Mouse (Mus musculus): ENCODE data around the gene Hoxd11. TPM values are rescaled to one million over a fixed set of nuclear protein-coding genes. Genes with fewer than 3 reads are reported as not detected.

The Hoxd11 gene
- polyA plus RNA-seq, 1 experiment, result not detected

DNA sequence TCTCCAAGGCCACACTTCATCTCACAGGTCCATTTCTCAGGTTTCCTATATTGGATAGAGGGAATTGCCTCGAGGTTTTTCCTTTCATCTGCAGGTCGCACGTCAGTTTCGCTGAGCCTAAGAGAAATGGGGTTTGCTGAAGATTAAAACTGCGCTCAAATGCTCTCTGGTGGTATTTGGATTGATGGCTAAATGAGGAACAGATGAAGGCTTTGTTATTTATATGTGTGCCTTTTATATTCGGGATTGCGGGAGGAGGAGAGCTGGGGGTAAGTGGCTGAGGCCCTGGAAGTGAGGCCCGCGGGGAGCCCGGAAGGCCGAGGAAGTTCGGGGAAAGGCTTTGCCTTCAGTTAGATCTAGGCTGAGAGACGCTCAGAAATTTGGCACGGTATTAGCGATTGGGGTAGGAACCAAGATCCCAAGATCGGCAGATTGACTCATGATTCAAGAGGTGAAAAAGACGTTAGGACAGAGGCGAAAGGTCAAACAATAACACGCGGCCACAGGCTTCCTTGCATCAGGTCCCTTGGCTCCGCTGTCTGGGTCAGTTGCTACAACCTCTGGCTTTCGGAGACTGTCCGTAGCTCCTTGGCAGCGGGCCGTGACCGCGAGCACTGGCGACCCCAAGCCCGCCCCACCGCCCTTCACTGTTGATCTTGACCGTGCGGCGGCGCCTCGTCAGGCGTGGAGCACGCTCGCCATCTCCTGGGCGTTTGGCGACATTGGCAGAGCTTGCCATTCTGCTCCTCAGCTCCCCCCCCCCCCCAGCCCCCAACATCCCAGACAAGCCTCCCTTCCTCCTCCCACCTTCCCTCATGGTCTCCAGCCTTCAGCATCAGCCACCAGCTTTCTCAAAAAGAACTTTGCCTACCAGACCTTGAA, 6.6 kb upstream of the Hoxd11 start:
- Histone ChIP-seq H3K27ac (ENCODE audit: insufficient read depth, low read length) (no peak overlapping the region), H3K9me3 (replicated peaks; ENCODE audit: control insufficient read depth, insufficient read depth, low read length, poor library complexity, severe bottlenecking) (no peaks in the 10 kb centered on the region), H3K36me3 (ENCODE audit: control insufficient read depth, insufficient read depth, low read length, poor library complexity, severe bottlenecking) (no peaks in the 10 kb centered on the region), H3K9ac (ENCODE audit: low read depth, poor library complexity, severe bottlenecking) (0 out of 2 replicates have a peak overlapping the region, but pooled peaks have one; percentile 33), H3K4me1 (ENCODE audit: control insufficient read depth, insufficient read depth, low read length) (peaks cover 2% of the 10 kb centered on the region), H3K27me3 (ENCODE audit: control insufficient read depth, insufficient read depth, low read length, poor library complexity, severe bottlenecking) (peaks cover 58% of the 10 kb centered on the region), H3K4me3 (ENCODE audit: low read depth, low read length) (peak overlapping the region; percentile 72)
- no peak for TF ChIP-seq EP300 (IDR thresholded peaks at IDR 0.05; ENCODE audit: insufficient read depth, low read depth, low read length)
- TF ChIP-seq CTCF (IDR thresholded peaks at IDR 0.05; ENCODE audit: low read depth, low read length), result peak; percentile 74

DNA sequence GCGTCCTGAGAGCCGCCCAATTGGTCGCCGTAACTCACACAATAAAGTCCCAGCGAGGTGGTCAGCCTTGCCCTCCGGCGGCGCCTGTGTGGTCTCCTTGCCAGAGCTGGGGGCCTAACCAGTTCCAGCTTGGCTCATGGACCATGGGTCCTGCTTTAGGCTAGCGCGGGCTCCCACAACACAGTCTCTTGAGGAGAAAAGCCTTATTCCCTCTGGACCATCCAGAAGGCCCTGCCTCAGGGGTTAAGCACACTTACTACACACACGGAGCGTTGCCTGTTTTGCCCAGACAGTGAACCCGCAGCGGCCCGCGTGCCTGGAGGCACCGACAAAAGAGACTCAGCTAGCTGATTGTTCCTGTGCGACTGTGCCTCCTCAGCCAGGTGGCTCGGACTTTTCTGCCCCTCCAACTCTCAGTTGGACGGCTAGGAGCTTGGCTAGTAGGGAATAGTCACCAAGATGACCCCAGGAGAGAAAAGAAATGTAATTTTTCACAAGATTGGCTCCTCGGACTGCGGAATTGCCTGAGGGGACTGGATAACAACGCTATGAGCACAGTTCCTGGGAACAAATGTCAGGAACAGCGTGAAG, 5.4 kb upstream of the Hoxd11 start:
- peaks cover 60% of the 10 kb centered on the region for H3K27me3 ChIP-seq (ENCODE audit: control insufficient read depth, insufficient read depth, low read length, poor library complexity, severe bottlenecking)
- no peaks in the 10 kb centered on the region for H3K36me3 ChIP-seq (ENCODE audit: control insufficient read depth, insufficient read depth, low read length, poor library complexity, severe bottlenecking)
- peaks cover 2% of the 10 kb centered on the region for H3K4me1 ChIP-seq (ENCODE audit: control insufficient read depth, insufficient read depth, low read length)
- H3K4me3 ChIP-seq (ENCODE audit: low read depth, low read length), result no peak overlapping the region
- H3K27ac ChIP-seq (ENCODE audit: insufficient read depth, low read length), result no peak overlapping the region
- no peaks in the 10 kb centered on the region for H3K9me3 ChIP-seq (replicated peaks; ENCODE audit: control insufficient read depth, insufficient read depth, low read length, poor library complexity, severe bottlenecking)
- no peak for TF ChIP-seq CTCF (IDR thresholded peaks at IDR 0.05; ENCODE audit: low read depth, low read length)
- no peak for TF ChIP-seq POLR2A (IDR thresholded peaks at IDR 0.05; ENCODE audit: insufficient read depth, low read length)
- TF ChIP-seq EP300 (IDR thresholded peaks at IDR 0.05; ENCODE audit: insufficient read depth, low read depth, low read length), result no peak
- no peak overlapping the region for H3K9ac ChIP-seq (ENCODE audit: low read depth, poor library complexity, severe bottlenecking)

DNA sequence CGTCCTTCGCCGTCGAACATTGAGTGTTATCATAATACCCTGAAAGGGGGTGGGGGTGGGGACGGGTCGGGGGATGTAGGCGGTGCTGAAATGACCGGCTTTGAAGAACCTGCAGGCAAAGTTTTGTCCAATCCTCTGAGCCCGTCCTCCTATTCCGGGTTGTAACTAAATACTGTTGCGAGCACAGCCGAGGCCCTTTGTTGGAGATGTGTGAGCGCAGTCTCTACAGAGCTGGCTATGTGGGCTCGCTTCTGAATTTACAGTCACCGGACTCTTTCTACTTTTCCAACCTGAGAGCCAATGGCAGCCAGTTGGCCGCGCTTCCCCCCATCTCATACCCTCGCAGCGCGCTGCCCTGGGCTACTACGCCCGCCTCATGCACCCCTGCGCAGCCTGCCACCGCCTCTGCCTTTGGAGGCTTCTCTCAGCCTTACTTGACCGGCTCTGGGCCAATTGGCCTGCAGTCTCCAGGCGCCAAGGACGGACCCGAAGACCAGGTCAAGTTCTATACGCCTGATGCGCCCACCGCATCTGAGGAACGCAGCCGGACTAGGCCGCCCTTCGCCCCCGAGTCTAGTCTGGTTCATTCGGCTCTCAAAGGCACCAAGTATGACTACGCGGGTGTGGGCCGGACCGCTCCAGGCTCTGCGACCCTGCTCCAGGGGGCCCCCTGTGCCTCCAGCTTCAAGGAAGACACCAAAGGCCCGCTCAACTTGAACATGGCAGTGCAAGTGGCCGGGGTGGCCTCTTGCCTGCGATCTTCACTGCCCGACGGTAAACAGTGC, 4.3 kb upstream of the Hoxd11 start, which contains the start of gene Hoxd12:
Gene Hoxd12, plus strand, starts transcription at position 133 of the 785 bp plus-strand sequence.
- no peaks in the 10 kb centered on the region for H3K9me3 ChIP-seq (replicated peaks; ENCODE audit: control insufficient read depth, insufficient read depth, low read length, poor library complexity, severe bottlenecking)
- H3K4me1 ChIP-seq (ENCODE audit: control insufficient read depth, insufficient read depth, low read length), result peaks cover 2% of the 10 kb centered on the region
- no peaks in the 10 kb centered on the region for H3K36me3 ChIP-seq (ENCODE audit: control insufficient read depth, insufficient read depth, low read length, poor library complexity, severe bottlenecking)
- H3K27me3 ChIP-seq (ENCODE audit: control insufficient read depth, insufficient read depth, low read length, poor library complexity, severe bottlenecking), result peaks cover 56% of the 10 kb centered on the region
- no peak within 1 kb of the TSS for H3K9ac ChIP-seq (ENCODE audit: low read depth, poor library complexity, severe bottlenecking)
- no peak within 1 kb of the TSS for H3K27ac ChIP-seq (ENCODE audit: insufficient read depth, low read length)
- TF ChIP-seq CTCF (IDR thresholded peaks at IDR 0.05; ENCODE audit: low read depth, low read length) (no peak), POLR2A (IDR thresholded peaks at IDR 0.05; ENCODE audit: insufficient read depth, low read length) (no peak), EP300 (IDR thresholded peaks at IDR 0.05; ENCODE audit: insufficient read depth, low read depth, low read length) (no peak)
- H3K4me3 ChIP-seq (ENCODE audit: low read depth, low read length), result peak within 1 kb of the TSS; percentile 5; the same call in 1 of the 2 replicates

DNA sequence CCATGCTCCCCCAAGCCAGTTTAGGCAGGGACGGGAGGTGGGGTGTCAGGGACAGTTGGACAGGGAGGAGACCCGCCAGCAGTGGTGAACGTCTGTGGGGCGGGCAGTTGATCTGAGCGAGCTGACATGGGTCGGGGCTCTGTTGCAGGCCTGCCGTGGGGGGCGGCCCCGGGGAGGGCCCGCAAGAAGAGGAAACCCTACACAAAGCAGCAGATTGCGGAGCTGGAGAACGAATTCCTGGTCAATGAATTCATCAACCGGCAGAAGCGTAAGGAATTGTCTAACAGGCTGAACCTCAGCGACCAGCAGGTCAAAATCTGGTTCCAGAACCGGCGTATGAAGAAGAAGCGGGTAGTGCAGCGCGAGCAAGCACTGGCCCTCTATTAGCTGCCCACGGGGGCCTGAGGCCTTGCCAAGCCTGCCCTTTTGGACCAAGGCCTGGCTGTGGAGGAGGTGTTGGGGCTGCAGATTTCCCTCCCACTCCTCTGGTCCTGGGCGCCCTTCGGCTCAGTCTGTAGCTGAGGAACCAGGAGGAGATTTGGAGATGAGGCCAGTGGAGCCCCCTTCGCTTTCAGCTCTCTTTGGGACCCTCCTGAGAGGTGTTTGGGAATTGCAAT, 3.6 kb upstream of the Hoxd11 start:
- TF ChIP-seq POLR2A (IDR thresholded peaks at IDR 0.05; ENCODE audit: insufficient read depth, low read length) (no peak), CTCF (IDR thresholded peaks at IDR 0.05; ENCODE audit: low read depth, low read length) (no peak), EP300 (IDR thresholded peaks at IDR 0.05; ENCODE audit: insufficient read depth, low read depth, low read length) (no peak)
- H3K9ac ChIP-seq (ENCODE audit: low read depth, poor library complexity, severe bottlenecking), result no peak overlapping the region
- no peak overlapping the region for H3K27ac ChIP-seq (ENCODE audit: insufficient read depth, low read length)
- H3K4me1 ChIP-seq (ENCODE audit: control insufficient read depth, insufficient read depth, low read length), result peaks cover 2% of the 10 kb centered on the region
- no peaks in the 10 kb centered on the region for H3K9me3 ChIP-seq (replicated peaks; ENCODE audit: control insufficient read depth, insufficient read depth, low read length, poor library complexity, severe bottlenecking)
- peaks cover 61% of the 10 kb centered on the region for H3K27me3 ChIP-seq (ENCODE audit: control insufficient read depth, insufficient read depth, low read length, poor library complexity, severe bottlenecking)
- no peaks in the 10 kb centered on the region for H3K36me3 ChIP-seq (ENCODE audit: control insufficient read depth, insufficient read depth, low read length, poor library complexity, severe bottlenecking)
- H3K4me3 ChIP-seq (ENCODE audit: low read depth, low read length), result 0 out of 2 replicates have a peak overlapping the region, but pooled peaks have one; percentile 5

DNA sequence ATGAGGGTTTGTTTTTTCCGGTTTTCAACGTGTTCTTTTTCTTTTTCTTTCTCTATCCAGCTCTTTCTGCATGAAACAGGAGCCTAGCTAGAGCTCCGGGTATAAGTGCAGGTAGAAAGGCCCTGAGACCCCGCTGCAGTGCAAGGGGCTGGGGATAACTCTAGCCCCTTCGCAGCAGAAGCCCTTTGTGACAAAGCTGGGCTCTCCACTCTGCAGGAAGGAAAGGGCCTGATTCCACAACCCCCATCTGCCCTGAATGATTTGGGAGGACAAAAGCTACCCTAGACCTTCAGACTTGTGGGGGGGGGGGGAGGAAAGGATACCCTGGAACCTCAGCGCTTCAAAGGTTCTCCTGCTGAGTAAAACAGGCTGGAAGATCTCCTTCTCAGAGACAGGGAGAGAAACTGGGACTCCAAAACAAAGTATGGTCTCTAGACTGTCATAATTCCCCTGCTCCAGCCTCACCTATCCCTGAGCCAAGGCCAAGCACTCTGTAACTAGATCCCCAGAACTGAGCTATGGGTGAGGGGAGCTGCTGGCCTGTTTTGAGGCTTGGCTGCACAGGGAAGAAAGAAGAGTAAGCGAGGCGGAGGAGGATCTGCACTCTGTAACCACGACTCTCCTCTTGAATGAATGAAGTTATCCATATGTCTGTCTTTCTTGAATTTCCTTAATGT, 2.8 kb upstream of the Hoxd11 start:
- TF ChIP-seq CTCF (IDR thresholded peaks at IDR 0.05; ENCODE audit: low read depth, low read length), result no peak
- no peak for TF ChIP-seq EP300 (IDR thresholded peaks at IDR 0.05; ENCODE audit: insufficient read depth, low read depth, low read length)
- no peak for TF ChIP-seq POLR2A (IDR thresholded peaks at IDR 0.05; ENCODE audit: insufficient read depth, low read length)
- Histone ChIP-seq H3K4me1 (ENCODE audit: control insufficient read depth, insufficient read depth, low read length) (peaks cover 2% of the 10 kb centered on the region), H3K27ac (ENCODE audit: insufficient read depth, low read length) (no peak overlapping the region), H3K4me3 (ENCODE audit: low read depth, low read length) (no peak overlapping the region), H3K36me3 (ENCODE audit: control insufficient read depth, insufficient read depth, low read length, poor library complexity, severe bottlenecking) (no peaks in the 10 kb centered on the region), H3K9me3 (replicated peaks; ENCODE audit: control insufficient read depth, insufficient read depth, low read length, poor library complexity, severe bottlenecking) (no peaks in the 10 kb centered on the region), H3K9ac (ENCODE audit: low read depth, poor library complexity, severe bottlenecking) (no peak overlapping the region), H3K27me3 (ENCODE audit: control insufficient read depth, insufficient read depth, low read length, poor library complexity, severe bottlenecking) (peaks cover 63% of the 10 kb centered on the region)
